Mouse (Mus musculus) layer of hippocampus, adult 2 months (tissue): ENCODE measurements around the gene Qrfpr. TPM values are rescaled to one million over a fixed set of nuclear protein-coding genes. Genes with fewer than 3 reads are reported as not detected.

Experiments used
- DNase-seq, 2 experiments: peaks; one replicate each; pipeline ENCODE4 v3.0.0; 2022; ENCODE audit warnings: low spot score in 2 of 2
- H3K27ac ChIP-seq: fragments of 200-600 bp; 2 replicates; pipeline ENCODE4 v1.8.1; 2022
- H3K4me3 ChIP-seq: fragments of 200-600 bp; 2 replicates; pipeline ENCODE4 v1.8.1; 2022; ENCODE audit warnings: mild to moderate bottlenecking
- CTCF ChIP-seq: fragments of 200-600 bp; conservative IDR thresholded peaks from 2 replicates; pipeline ENCODE4 v1.8.1; 2022; ENCODE audit warnings: antibody characterized with exemption, mild to moderate bottlenecking, moderate library complexity
- long read RNA-seq, 2 experiments: library from polyadenylated mRNA; stranded (forward); transcript quantifications; one replicate each; pipeline ENCODE4 v2.0.0; 2021; ENCODE audit warnings: borderline mapping rate in 2 of 2
- total RNA-seq, 2 experiments: library from RNA; stranded (reverse); gene quantifications; 2 replicates each; pipeline ENCODE4 v1.2.3; 2021

Qrfpr gene
- total RNA-seq, result 1 to 10 TPM in 1 of 2 experiments, under 1 TPM in 1; 0.92 to 1.1 TPM
- long read RNA-seq, experiment 1, partial matches to known transcripts, result 0 of 2 reads
- long read RNA-seq, experiment 1, other reads (novel, unspliced or antisense), result 0 of 2 reads
- long read RNA-seq, experiment 2, result 0 reads

DNA sequence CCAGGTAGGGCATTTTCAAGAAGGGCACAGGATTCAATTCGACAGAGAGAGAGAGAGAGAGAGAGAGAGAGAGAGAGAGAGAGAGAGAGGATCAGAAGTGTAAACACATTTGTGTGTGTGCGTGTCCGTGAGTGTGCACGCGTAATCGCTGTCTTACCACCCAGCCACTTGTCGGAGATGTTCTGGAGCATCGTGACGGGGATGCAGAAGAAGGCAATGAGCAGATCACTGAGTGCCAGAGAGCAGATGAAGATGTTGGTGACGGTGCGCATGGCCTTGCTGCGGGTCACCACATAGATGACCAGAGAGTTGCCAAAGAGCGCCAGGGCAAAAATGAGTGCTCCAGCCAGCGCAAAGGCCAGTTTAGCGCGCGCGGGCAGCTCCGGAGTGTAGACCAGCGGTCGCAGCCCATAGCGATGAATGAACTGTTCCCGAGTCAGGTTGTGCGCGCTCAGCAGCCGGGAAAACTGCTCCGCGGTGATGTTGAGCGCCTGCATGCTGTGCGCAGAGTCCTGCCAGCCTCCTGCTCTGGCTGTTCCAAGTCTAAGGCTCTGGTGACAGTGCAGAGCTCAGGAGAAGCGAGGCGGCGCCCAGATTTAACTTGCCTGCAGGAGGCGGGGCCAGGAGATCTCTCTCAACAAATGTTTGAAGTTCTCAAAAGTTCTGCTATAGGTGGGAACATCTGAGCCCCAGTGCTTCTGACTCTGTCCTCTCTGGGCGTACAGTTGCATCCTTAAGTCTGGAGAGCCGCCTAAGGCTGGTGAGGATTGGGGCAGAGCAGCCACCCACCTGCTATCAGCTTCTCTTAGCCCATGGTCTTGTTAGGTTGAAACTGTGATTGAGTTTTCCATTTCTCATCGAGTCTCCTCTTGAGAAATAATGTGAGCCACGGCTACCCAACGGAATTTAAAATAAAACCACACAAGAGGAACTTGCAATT lies at the start of gene Qrfpr:
TSS of gene Qrfpr (minus strand) at position 571 of the 940 bp plus-strand sequence.
- Histone ChIP-seq H3K4me3 (peak within 1 kb of the TSS; percentile 47), H3K27ac (no peak within 1 kb of the TSS)
- TF ChIP-seq CTCF, result no peak
- DNase-seq, result no peak

DNA sequence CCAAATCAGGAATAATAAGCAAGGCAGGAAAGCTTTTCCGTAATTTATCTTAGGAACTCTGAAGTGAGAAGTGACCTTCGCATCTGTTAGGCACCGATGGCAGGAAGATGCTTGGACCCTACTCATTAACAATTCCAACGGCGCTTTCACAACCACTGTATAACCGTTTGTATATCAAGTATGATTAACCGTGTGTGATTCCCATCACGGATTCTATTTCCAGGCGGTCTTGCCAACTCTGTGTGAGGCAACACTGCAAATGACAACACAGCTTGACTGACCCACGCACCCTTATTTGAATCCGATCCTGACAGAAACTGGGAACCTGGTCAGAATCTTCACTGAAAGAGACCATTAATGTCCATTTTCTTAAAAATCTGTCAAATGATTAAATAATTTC lies 41.8 kb upstream of the Qrfpr start:
- TF ChIP-seq CTCF, result no peak
- H3K4me3 ChIP-seq, result no peak overlapping the region
- no peak overlapping the region for H3K27ac ChIP-seq
- no peak for DNase-seq

DNA sequence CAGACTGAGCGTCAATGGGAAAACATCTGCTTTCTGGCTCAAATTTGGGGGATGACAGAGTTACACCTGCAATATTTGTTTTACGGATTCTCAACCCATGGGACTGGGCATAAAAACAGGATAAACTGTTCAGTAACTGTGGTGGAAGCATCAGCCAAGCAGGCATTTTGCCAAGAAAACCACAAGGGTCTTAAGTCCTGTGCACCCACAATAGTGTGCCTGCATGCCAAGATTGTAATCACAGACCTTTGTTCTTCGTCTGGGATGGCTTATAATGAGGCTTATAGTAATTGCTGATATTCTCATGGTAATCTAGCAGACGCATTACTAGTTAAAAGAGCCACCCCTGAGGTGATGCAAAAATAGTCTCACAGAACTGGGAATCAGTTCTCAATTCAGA lies 41.2 kb upstream of the Qrfpr start:
- no peak for TF ChIP-seq CTCF

DNA sequence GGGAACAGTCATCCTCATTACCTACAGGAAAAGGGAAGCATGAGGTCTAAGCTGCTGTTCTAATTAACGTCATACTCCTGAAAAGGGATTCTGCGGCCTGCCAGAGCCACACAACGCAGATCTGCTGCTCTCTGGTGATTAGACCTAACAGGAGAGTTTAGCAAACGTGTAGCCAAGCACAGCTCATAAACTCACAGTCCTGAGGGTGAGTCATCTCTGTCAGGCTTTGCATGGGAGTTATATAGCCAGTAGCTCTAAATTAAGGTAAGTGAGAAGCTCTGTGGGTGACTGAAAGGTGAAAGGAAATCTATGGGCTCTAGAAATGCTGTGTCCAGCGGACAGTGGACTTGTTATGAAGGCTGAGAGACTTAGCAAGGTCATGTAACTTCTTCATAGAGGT lies 28.5 kb upstream of the Qrfpr start:
- no peak for DNase-seq
- no peak for TF ChIP-seq CTCF
- Histone ChIP-seq H3K27ac (no peak overlapping the region), H3K4me3 (no peak overlapping the region)

More for the DNA sequence above, 41.2 kb upstream of the Qrfpr start:
- DNase-seq, result no peak
- Histone ChIP-seq H3K4me3 (no peak overlapping the region), H3K27ac (no peak overlapping the region)

DNA sequence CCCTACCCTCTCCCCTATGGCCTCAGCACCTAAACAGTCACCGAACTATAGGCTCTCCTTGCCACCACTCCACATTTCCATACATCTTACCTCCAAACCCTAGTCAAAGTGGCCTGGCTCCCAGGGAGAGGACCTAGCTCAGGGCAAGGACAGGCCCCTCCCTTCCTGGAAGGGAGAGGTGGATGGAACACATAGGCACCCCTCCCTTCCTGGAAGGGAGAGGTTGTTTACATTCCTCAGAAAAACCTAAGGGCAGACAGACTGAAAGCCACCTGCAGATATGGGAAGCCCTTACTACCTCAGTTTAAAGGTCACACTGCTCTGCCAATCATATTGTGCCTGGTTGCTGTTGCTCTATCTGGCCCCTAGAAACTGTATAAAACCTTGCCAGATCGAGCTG lies 26.3 kb upstream of the Qrfpr start:
- Histone ChIP-seq H3K27ac (no peak overlapping the region), H3K4me3 (no peak overlapping the region)
- no peak for TF ChIP-seq CTCF
- DNase-seq, result no peak

DNA sequence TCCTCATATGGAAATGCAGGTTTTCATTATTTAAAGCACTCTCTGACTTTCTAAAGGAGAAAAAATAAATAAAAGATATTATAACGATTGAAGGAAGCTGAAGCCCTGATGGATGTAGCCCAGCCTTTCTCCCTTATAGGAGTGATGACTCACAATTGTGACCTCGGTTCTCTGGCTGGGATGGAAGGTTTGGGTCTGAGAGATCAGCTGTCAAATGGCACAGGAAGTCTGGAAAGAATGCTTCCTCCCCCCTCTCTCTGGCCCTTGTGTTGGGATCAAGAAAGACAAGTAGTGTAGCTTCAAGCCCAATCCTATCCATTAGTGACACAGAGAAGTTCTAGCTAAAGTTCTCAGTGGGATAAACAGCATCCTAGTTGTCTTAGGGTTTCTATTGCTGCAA lies 7.8 kb upstream of the Qrfpr start:
- Histone ChIP-seq H3K4me3 (no peak overlapping the region), H3K27ac (no peak overlapping the region)
- no peak for TF ChIP-seq CTCF
- DNase-seq, result no peak

DNA sequence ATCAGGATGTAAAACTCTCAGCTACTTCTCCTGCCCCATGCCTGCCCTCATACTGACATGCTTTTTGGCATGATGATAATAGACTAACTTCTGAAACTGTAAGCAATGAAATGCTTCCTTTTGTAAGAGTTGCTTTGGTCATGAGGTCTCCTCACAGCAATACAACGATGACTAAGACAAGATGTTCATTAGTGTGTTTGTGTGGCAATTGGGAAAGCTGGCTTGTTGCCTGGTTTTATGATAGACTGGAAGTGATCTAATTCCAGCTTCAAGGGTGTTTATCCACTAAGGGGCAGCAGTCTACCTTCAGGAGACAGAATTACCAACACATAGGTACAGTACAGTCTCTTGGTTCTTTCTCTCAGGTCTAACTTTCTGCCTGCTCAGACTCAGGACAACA lies 5.1 kb upstream of the Qrfpr start:
- no peak for DNase-seq

DNA sequence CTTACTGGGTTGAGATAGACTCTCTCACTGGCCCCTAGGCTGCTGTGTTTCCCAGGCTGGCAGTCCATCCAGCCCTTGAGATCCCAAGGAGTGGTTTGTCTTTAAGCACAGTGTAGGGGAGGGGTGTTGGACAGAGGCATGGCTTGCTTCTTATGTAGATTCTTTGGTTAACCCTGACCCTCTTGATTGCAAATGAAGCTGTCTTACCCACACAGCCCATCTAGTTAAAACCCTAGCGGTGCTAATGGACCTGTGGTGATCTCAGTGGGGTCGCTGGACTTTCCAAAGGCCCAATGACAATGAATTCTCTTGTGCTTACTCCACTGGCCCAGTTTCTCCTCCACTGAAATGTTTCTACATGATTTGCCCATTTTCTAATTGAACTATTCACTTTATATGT lies 1.2 kb upstream of the Qrfpr start:
- H3K4me3 ChIP-seq, result no peak overlapping the region
- no peak for TF ChIP-seq CTCF
- H3K27ac ChIP-seq, result no peak overlapping the region
- no peak for DNase-seq

More for the DNA sequence above, 5.1 kb upstream of the Qrfpr start:
- H3K27ac ChIP-seq, result no peak overlapping the region
- TF ChIP-seq CTCF, result peak; percentile 22
- H3K4me3 ChIP-seq, result no peak overlapping the region

DNA sequence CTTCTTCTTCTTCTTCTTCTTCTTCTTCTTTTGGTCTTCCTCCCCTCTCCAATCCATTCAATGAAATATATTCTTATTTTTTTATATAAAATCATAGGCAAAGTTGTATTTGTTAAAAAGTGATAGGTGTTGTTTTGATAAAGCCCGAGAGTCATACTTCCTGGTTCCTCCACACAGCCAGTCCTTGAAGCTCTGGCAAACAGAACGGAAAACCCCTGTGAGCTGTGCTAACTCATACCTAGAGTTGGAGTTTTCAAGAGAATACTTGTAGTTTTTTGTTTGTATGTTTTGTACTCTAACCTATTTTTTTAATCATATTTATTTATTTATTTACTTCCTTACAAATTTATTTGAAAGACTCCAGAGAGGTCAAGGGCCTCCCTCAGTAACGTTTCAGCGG lies 9.4 kb downstream of the Qrfpr start:
- Histone ChIP-seq H3K4me3 (no peak overlapping the region), H3K27ac (no peak overlapping the region)
- no peak for DNase-seq
- TF ChIP-seq CTCF, result no peak

DNA sequence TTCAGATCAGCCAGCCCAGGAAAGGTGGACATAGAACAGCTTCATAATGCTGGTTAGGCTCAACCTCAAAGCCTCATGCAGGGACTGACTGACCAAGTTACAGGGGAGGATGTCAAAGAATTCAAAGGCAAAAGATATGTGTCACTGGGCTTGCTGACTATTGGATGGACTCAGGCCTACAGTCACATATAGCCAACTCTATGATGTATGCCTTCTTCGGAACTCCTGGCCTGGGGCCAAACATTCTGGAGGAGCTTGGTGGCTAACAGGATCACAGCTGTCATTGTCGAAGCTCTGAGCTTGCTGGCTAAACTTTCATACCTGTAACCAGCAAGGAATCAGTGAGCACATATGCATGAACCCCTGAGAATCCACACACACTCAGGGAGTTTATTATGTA lies 11.2 kb downstream of the Qrfpr start:
- no peak for TF ChIP-seq CTCF
- H3K27ac ChIP-seq, result no peak overlapping the region
- DNase-seq, result no peak
- no peak overlapping the region for H3K4me3 ChIP-seq

DNA sequence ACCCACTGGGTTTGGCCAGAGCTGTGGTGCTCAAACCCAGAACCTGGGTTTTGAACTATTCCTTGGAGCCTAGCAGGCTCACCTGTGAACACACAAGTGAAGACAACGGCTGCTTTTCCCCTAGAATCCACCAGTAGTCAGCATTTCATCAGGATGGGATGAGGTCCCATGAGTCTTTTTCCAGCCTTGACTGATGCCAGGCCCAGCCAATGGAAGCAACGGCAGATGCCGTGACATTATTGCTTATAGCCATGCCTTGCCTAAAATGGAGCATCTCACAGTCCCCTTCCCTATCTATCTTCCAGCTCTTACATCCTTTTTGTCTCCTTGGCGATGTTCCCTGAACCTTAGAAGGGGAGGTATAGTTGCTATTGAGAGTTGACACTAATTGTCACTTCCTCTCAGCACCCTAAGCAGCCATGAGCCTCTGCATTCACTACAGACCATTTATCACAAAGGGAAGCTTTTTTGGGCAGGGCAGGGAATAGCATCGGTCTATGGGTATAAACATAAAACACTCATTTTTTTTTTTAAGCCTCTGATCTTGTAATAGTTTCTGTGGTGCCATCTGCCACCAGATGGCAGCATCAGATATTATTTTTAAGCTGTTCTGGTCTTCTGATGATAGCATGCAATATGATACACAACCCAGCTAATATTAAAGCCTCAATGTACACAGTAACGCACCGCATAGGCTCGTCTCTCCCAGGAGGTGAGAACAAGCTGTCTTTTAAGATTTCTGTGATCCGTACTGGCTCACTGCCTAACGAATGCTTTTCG lies 12.1 kb downstream of the Qrfpr start:
- Histone ChIP-seq H3K27ac (0 out of 2 replicates have a peak overlapping the region, but pooled peaks have one; percentile 32), H3K4me3 (no peak overlapping the region)
- peak; percentile 46 to 62 for DNase-seq
- peak; percentile 82 for TF ChIP-seq CTCF

DNA sequence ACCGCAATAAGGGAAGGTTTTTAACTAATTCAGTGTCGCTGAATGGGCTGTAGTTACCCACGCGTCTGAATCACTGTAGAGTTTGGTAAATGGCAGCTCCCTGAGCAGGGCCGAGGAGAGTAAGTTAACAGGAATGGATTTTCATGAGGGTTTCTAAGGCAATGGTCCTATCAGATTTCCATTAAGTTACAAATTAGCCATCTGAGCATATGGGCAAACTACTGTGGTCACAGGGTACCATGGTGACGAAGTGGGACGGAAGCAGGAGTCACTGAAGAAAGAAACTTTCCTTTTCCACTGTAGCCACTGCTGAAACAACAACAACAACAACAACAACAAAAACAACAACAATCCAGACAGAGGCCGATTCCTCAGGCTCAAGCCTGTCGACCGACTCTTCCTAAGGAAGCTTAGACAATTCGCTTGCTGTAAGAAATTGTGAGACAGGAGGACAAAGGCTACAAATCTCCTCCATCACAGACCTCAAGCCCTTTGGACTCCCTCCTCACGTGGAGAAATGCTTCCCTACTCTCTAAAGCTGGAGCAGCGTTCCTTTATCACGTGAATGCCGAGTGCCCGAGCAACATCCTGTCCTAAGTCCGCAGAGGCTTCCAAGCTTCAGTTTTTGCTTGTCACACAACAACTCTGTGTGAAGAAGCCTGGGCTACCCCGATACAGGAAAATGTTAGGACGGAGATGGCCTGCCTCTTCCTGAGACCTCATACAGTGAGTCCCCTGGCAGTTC lies 14.4 kb downstream of the Qrfpr start:
- DNase-seq, result no peak
- no peak for TF ChIP-seq CTCF
- H3K4me3 ChIP-seq, result no peak overlapping the region
- no peak overlapping the region for H3K27ac ChIP-seq
